Mouse (Mus musculus): Measurements from ENCODE around the gene Nebl. TPM values are rescaled to one million over a fixed set of nuclear protein-coding genes. Genes with fewer than 3 reads are reported as not detected.

Nebl gene
- polyA plus RNA-seq, 1 experiment from 2014 or later = 4.4 TPM

- ATAC-seq (ENCODE audit: insufficient read depth, low FRiP score, low read depth) = no peak
- Histone ChIP-seq H3K9me3 (no peaks in the 10 kb centered on the region), H3K9ac (no peak overlapping the region), H3K4me2 (no peak overlapping the region), H3K4me1 (no peaks in the 10 kb centered on the region), H3K36me3 (no peaks in the 10 kb centered on the region), H3K27me3 (replicated peaks) (no peaks in the 10 kb centered on the region), H3K27ac (no peak overlapping the region), H3K4me3 (replicated peaks) (no peak overlapping the region)
Observed at GRCm38 (mm10) chr2:17453676-17454075, 277.6 kb downstream of the Nebl start.

DNA sequence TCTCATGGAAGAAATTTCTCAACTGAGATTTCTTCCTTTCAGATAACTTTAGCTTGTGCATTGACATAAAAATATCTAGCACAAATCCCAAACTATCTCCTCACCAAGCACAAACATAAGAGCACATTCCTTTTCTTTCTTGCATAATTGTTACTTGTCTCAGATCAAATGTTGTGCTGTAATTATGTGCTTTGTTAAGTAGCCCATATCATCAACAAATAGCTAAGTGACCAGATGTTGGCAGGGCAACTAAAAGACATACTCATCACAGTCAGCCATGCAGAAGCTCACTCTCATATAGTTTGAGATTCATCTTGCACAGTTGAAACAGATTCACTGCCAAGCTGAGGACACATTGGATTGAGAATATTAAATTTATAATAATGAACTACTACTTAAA, 282.9 kb downstream of the Nebl start:
- Histone ChIP-seq H3K9me3 (no peaks in the 10 kb centered on the region), H3K4me1 (no peaks in the 10 kb centered on the region), H3K9ac (no peak overlapping the region), H3K27ac (no peak overlapping the region), H3K27me3 (replicated peaks) (no peaks in the 10 kb centered on the region), H3K36me3 (no peaks in the 10 kb centered on the region), H3K4me2 (no peak overlapping the region), H3K4me3 (replicated peaks) (no peak overlapping the region)
- ATAC-seq (ENCODE audit: insufficient read depth, low FRiP score, low read depth) = no peak

- H3K4me1 ChIP-seq = no peaks in the 10 kb centered on the region
- no peak overlapping the region for H3K4me3 ChIP-seq (replicated peaks)
- H3K9ac ChIP-seq = no peak overlapping the region
- H3K27ac ChIP-seq = no peak overlapping the region
- H3K4me2 ChIP-seq = no peak overlapping the region
- H3K9me3 ChIP-seq = no peaks in the 10 kb centered on the region
- 32% methylated on average over 7 of the region's 7 CpGs for WGBS
- no peaks in the 10 kb centered on the region for H3K27me3 ChIP-seq (replicated peaks)
- H3K36me3 ChIP-seq = no peaks in the 10 kb centered on the region
- ATAC-seq (ENCODE audit: insufficient read depth, low FRiP score, low read depth) = no peak
Observed at GRCm38 (mm10) chr2:17443581-17443980, 287.7 kb downstream of the Nebl start.

GRCm38 (mm10) chr2:17438317-17438716, 292.9 kb downstream of the Nebl start:
- Histone ChIP-seq H3K27ac (no peak overlapping the region), H3K36me3 (no peaks in the 10 kb centered on the region), H3K4me2 (no peak overlapping the region), H3K4me1 (no peaks in the 10 kb centered on the region), H3K27me3 (replicated peaks) (no peaks in the 10 kb centered on the region), H3K9me3 (no peaks in the 10 kb centered on the region), H3K4me3 (replicated peaks) (no peak overlapping the region), H3K9ac (no peak overlapping the region)
- no peak for ATAC-seq (ENCODE audit: insufficient read depth, low FRiP score, low read depth)
- WGBS = 86% methylated on average over 1 of the region's 1 CpGs

DNA sequence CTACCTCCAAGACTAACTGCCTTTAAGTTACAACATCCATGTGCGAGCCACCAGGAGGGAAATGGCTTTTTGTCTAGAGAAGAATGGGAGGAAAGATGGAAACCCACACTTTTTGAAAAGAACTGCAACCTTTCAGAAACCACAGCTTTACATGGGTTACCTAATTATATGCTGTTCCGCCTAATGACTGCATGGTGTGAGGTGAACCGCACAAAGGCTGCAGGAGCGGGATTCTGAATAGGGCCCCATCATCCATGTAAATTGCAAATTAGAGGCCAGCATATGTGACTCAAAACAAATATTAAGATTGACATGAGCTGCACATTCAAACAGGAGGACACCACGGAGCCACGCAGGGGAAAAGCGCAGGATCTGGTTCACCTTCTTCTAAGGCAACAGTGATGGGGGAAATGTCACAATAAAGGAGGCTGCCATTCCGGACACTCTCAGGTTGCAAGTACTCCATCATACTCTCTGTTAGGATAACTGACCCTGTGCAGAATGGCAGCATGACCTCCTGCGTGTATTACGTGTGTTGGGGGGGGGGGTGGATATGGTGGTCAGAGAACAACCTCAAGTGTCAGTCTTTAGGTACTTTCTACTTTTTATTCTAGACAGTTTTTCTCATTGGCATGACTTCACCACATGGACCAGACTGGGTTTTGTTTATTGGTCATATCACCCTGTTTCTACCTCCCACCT, 294.4 kb downstream of the Nebl start:
- no peak overlapping the region for H3K4me2 ChIP-seq
- WGBS = 85% methylated on average over 10 of the region's 10 CpGs
- no peaks in the 10 kb centered on the region for H3K36me3 ChIP-seq
- no peak overlapping the region for H3K9ac ChIP-seq
- H3K27me3 ChIP-seq (replicated peaks) = no peaks in the 10 kb centered on the region
- H3K27ac ChIP-seq = no peak overlapping the region
- no peak for ATAC-seq (ENCODE audit: insufficient read depth, low FRiP score, low read depth)
- no peaks in the 10 kb centered on the region for H3K4me1 ChIP-seq
- no peak overlapping the region for H3K4me3 ChIP-seq (replicated peaks)
- no peaks in the 10 kb centered on the region for H3K9me3 ChIP-seq

DNA sequence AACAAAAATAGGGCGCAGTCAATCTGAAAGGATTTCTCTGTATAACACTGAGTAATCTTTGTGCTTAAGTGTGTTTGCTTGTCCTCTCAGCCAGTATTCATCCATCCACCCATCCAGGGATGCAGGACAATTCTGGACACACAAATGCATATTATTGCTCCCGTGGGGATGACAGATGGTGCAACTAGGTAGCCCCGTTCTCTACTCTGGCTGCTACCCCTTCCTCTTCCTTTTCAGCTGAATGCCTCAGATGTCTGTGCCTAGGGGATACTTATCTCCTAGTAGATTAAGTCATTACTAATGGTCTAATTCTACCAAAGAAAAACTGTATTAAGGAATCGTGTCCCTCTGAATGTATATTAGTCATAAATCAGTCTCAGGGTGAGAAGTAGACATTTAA, 296.0 kb downstream of the Nebl start:
- H3K27ac ChIP-seq = no peak overlapping the region
- ATAC-seq (ENCODE audit: insufficient read depth, low FRiP score, low read depth) = no peak
- 71% methylated on average over 4 of the region's 4 CpGs for WGBS

GRCm38 (mm10) chr2:17429028-17429427, 302.2 kb downstream of the Nebl start:
- no peaks in the 10 kb centered on the region for H3K36me3 ChIP-seq
- 76% methylated on average over 4 of the region's 4 CpGs for WGBS

More for the DNA sequence above, 296.0 kb downstream of the Nebl start:
- H3K4me1 ChIP-seq = no peaks in the 10 kb centered on the region
- H3K9me3 ChIP-seq = no peaks in the 10 kb centered on the region
- no peak overlapping the region for H3K4me3 ChIP-seq (replicated peaks)
- no peaks in the 10 kb centered on the region for H3K36me3 ChIP-seq
- no peak overlapping the region for H3K9ac ChIP-seq
- no peaks in the 10 kb centered on the region for H3K27me3 ChIP-seq (replicated peaks)
- no peak overlapping the region for H3K4me2 ChIP-seq

GRCm38 (mm10) chr2:17428156-17428555, 303.1 kb downstream of the Nebl start:
- Histone ChIP-seq H3K9ac (no peak overlapping the region), H3K27me3 (replicated peaks) (no peaks in the 10 kb centered on the region), H3K4me3 (replicated peaks) (no peak overlapping the region), H3K36me3 (no peaks in the 10 kb centered on the region), H3K4me1 (no peaks in the 10 kb centered on the region), H3K4me2 (no peak overlapping the region), H3K9me3 (no peaks in the 10 kb centered on the region), H3K27ac (no peak overlapping the region)
- no peak for ATAC-seq (ENCODE audit: insufficient read depth, low FRiP score, low read depth)
- WGBS = 83% methylated on average over 4 of the region's 4 CpGs

More at GRCm38 (mm10) chr2:17429028-17429427, 302.2 kb downstream of the Nebl start:
- Histone ChIP-seq H3K9me3 (no peaks in the 10 kb centered on the region), H3K9ac (no peak overlapping the region), H3K4me1 (no peaks in the 10 kb centered on the region), H3K4me2 (no peak overlapping the region), H3K27ac (no peak overlapping the region), H3K4me3 (replicated peaks) (no peak overlapping the region), H3K27me3 (replicated peaks) (no peaks in the 10 kb centered on the region)
- no peak for ATAC-seq (ENCODE audit: insufficient read depth, low FRiP score, low read depth)

DNA sequence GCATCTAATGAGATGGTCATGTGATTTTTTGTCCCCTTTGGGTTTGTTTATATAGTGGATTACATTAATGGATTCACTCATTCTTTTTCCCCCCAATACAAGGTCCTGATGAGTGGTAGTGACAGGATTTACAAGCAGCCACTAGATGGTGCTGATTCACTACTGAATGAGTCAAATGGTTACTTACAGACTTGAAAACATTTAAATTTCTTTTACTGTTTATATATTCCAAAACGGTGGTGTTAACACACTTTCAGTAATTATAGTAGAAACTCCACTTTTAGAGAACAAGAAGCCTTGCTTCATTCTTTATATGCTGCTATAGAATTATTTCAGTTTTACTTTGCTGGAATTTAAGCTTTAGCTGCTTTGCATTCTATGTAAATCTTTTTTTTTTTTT, 308.3 kb downstream of the Nebl start:
- ATAC-seq (ENCODE audit: insufficient read depth, low FRiP score, low read depth) = no peak
- no peaks in the 10 kb centered on the region for H3K4me1 ChIP-seq
- no peaks in the 10 kb centered on the region for H3K9me3 ChIP-seq
- H3K4me2 ChIP-seq = no peak overlapping the region
- no peaks in the 10 kb centered on the region for H3K36me3 ChIP-seq
- H3K4me3 ChIP-seq (replicated peaks) = no peak overlapping the region
- no peak overlapping the region for H3K27ac ChIP-seq
- no peak overlapping the region for H3K9ac ChIP-seq
- 2% methylated on average over 1 of the region's 1 CpGs for WGBS
- H3K27me3 ChIP-seq (replicated peaks) = no peaks in the 10 kb centered on the region

GRCm38 (mm10) chr2:17415347-17415746, 315.9 kb downstream of the Nebl start:
- no peak overlapping the region for H3K9ac ChIP-seq
- H3K9me3 ChIP-seq = no peaks in the 10 kb centered on the region
- H3K4me1 ChIP-seq = no peaks in the 10 kb centered on the region
- WGBS = 20% methylated on average over 4 of the region's 4 CpGs
- no peaks in the 10 kb centered on the region for H3K27me3 ChIP-seq (replicated peaks)
- H3K27ac ChIP-seq = no peak overlapping the region
- ATAC-seq (ENCODE audit: insufficient read depth, low FRiP score, low read depth) = no peak
- no peak overlapping the region for H3K4me2 ChIP-seq
- no peak overlapping the region for H3K4me3 ChIP-seq (replicated peaks)
- no peaks in the 10 kb centered on the region for H3K36me3 ChIP-seq

GRCm38 (mm10) chr2:17414324-17414723, 316.9 kb downstream of the Nebl start:
- no peaks in the 10 kb centered on the region for H3K36me3 ChIP-seq
- no peak for ATAC-seq (ENCODE audit: insufficient read depth, low FRiP score, low read depth)
- H3K27me3 ChIP-seq (replicated peaks) = no peaks in the 10 kb centered on the region
- H3K4me1 ChIP-seq = no peaks in the 10 kb centered on the region
- no peak overlapping the region for H3K9ac ChIP-seq
- 84% methylated on average over 2 of the region's 2 CpGs for WGBS
- H3K4me3 ChIP-seq (replicated peaks) = no peak overlapping the region
- H3K9me3 ChIP-seq = no peaks in the 10 kb centered on the region
- H3K27ac ChIP-seq = no peak overlapping the region
- no peak overlapping the region for H3K4me2 ChIP-seq

GRCm38 (mm10) chr2:17413496-17414268, 317.6 kb downstream of the Nebl start:
- Histone ChIP-seq H3K9me3 (no peaks in the 10 kb centered on the region), H3K27me3 (replicated peaks) (no peaks in the 10 kb centered on the region), H3K9ac (no peak overlapping the region), H3K4me3 (replicated peaks) (no peak overlapping the region), H3K36me3 (no peaks in the 10 kb centered on the region), H3K4me2 (no peak overlapping the region), H3K27ac (no peak overlapping the region), H3K4me1 (no peaks in the 10 kb centered on the region)
- WGBS = 67% methylated on average over 8 of the region's 8 CpGs
- ATAC-seq (ENCODE audit: insufficient read depth, low FRiP score, low read depth) = no peak; the same call in 1 of the 2 replicates

All from stomach, embryonic 15.5 days (tissue).